Mouse (Mus musculus) forebrain, postnatal 0 days (tissue): ENCODE measurements around the gene Zdhhc14. TPM values are rescaled to one million over a fixed set of nuclear protein-coding genes. Genes with fewer than 3 reads are reported as not detected.

Experiments used
- ATAC-seq: fragments of 200-750 bp; cut with Nextera tagmentation; 2 replicates; pipeline ENCODE4 v1.8.0; 2017; ENCODE audit warnings: mild to moderate bottlenecking, moderate library complexity
- DNase-seq: peaks from one replicate; pipeline ENCODE4 v3.0.0-alpha.2; 2015
- H3K27ac ChIP-seq: fragments of 300-500 bp; sonication (generic); 2 replicates; pipeline ENCODE4 v1.5.1; 2014; ENCODE audit warnings: low read depth, mild to moderate bottlenecking, antibody characterized with exemption, low read length, moderate library complexity, mixed read lengths
- H3K27me3 ChIP-seq: fragments of 300-500 bp; sonication (generic); 2 replicates; pipeline ENCODE4 v1.6.1; 2014; ENCODE audit warnings: mild to moderate bottlenecking, low read length, mixed read lengths; ENCODE audit not compliant: insufficient read depth
- H3K36me3 ChIP-seq: fragments of 300-500 bp; sonication (generic); 2 replicates; pipeline ENCODE4 v1.6.1; 2014; ENCODE audit warnings: mild to moderate bottlenecking, moderate library complexity; ENCODE audit not compliant: insufficient read depth
- H3K4me1 ChIP-seq: fragments of 300-500 bp; sonication (generic); 2 replicates; pipeline ENCODE4 v1.6.1; 2014; ENCODE audit warnings: antibody characterized with exemption; ENCODE audit not compliant: insufficient read depth
- H3K4me2 ChIP-seq: fragments of 300-500 bp; sonication (generic); 2 replicates; pipeline ENCODE4 v1.6.1; 2014; ENCODE audit warnings: low read depth, mild to moderate bottlenecking, moderate library complexity
- H3K4me3 ChIP-seq: fragments of 300-500 bp; sonication (generic); 2 replicates; pipeline ENCODE4 v1.5.1; 2014; ENCODE audit warnings: low read depth, low read length, mixed read lengths
- H3K9ac ChIP-seq: fragments of 300-500 bp; sonication (generic); 2 replicates; pipeline ENCODE4 v1.6.1; 2014; ENCODE audit warnings: mild to moderate bottlenecking
- H3K9me3 ChIP-seq: fragments of 300-500 bp; sonication (generic); 2 replicates; pipeline ENCODE4 v1.6.1; 2016; ENCODE audit warnings: low read length
- CTCF ChIP-seq: sonication (generic); IDR thresholded peaks from 2 replicates; pipeline ENCODE4 v1.5.1; 2016; ENCODE audit warnings: antibody characterized with exemption, control low read depth, low read depth
- WGBS: fragments of 180-500 bp; shearing (Covaris S2); extraction: QIAGEN DNeasy Blood & Tissue Kit; methylation state at CpG from one replicate; pipeline ENCODE4 v1.1.7; 2014; 5-methylcytosine and 5-hydroxymethylcytosine counted together
- polyA plus RNA-seq: library from polyadenylated mRNA; unstranded; fragments of >200 nt; fragmentation: Nextera tagmentation; extraction: Ambion mirVana; gene quantifications from 2 replicates; pipeline ENCODE4 v1.2.1, GENCODE M21; 2015
- total RNA-seq: library from RNA; depleted of rRNA; stranded (reverse); fragments of >200 nt; gene quantifications from 2 replicates; pipeline ENCODE4 v1.2.3, GENCODE M21; 2014

The Zdhhc14 gene
- total and polyA plus RNA-seq, 2 experiments from 2014 or later = 9.9 to 16.7 TPM

GRCm38 (mm10) chr17:5567943-5568342 is 75.6 kb downstream of the Zdhhc14 start:
- no peak for DNase-seq
- no peak overlapping the region for H3K4me2 ChIP-seq
- H3K36me3 ChIP-seq = no peaks in the 10 kb centered on the region
- no peak for TF ChIP-seq CTCF
- no peak overlapping the region for H3K9ac ChIP-seq
- no peaks in the 10 kb centered on the region for H3K4me1 ChIP-seq
- no peak for ATAC-seq
- H3K4me3 ChIP-seq = no peak overlapping the region
- H3K27me3 ChIP-seq = no peaks in the 10 kb centered on the region
- no peak overlapping the region for H3K27ac ChIP-seq
- 66% methylated on average over 5 of the region's 5 CpGs for WGBS
- H3K9me3 ChIP-seq = no peaks in the 10 kb centered on the region

GRCm38 (mm10) chr17:5569131-5570030 is 77.0 kb downstream of the Zdhhc14 start:
- peak; percentile 12; the same call in 1 of the 2 replicates for ATAC-seq
- Histone ChIP-seq H3K4me1 (no peaks in the 10 kb centered on the region), H3K4me3 (no peak overlapping the region), H3K9me3 (no peaks in the 10 kb centered on the region), H3K27ac (peak overlapping the region; percentile 35; the same call in 1 of the 2 replicates), H3K9ac (no peak overlapping the region), H3K4me2 (no peak overlapping the region), H3K36me3 (no peaks in the 10 kb centered on the region), H3K27me3 (no peaks in the 10 kb centered on the region)
- no peak for TF ChIP-seq CTCF
- no peak for DNase-seq
- 46% methylated on average over 17 of the region's 17 CpGs for WGBS

- H3K4me2 ChIP-seq = no peak overlapping the region
- TF ChIP-seq CTCF = no peak
- DNase-seq = no peak
- no peaks in the 10 kb centered on the region for H3K27me3 ChIP-seq
- 94% methylated on average over 1 of the region's 1 CpGs for WGBS
- H3K9me3 ChIP-seq = no peaks in the 10 kb centered on the region
- no peaks in the 10 kb centered on the region for H3K4me1 ChIP-seq
- ATAC-seq = no peak
- H3K36me3 ChIP-seq = no peaks in the 10 kb centered on the region
- no peak overlapping the region for H3K27ac ChIP-seq
- H3K9ac ChIP-seq = no peak overlapping the region
- no peak overlapping the region for H3K4me3 ChIP-seq
These were observed 79.9 kb downstream of the Zdhhc14 start for GRCm38 (mm10) chr17:5572096-5572730.

GRCm38 (mm10) chr17:5572745-5573420 is 80.5 kb downstream of the Zdhhc14 start:
- Histone ChIP-seq H3K9me3 (no peaks in the 10 kb centered on the region), H3K4me1 (no peaks in the 10 kb centered on the region), H3K27ac (no peak overlapping the region), H3K36me3 (no peaks in the 10 kb centered on the region), H3K4me3 (no peak overlapping the region), H3K4me2 (no peak overlapping the region), H3K27me3 (no peaks in the 10 kb centered on the region), H3K9ac (no peak overlapping the region)
- ATAC-seq (no peak), DNase-seq (no peak)
- TF ChIP-seq CTCF = no peak

GRCm38 (mm10) chr17:5574672-5575071 is 82.3 kb downstream of the Zdhhc14 start:
- H3K4me2 ChIP-seq = no peak overlapping the region
- H3K4me3 ChIP-seq = no peak overlapping the region
- 86% methylated on average over 5 of the region's 5 CpGs for WGBS
- H3K9ac ChIP-seq = no peak overlapping the region
- no peaks in the 10 kb centered on the region for H3K4me1 ChIP-seq
- H3K27ac ChIP-seq = no peak overlapping the region
- no peak for TF ChIP-seq CTCF
- no peak for DNase-seq
- ATAC-seq = no peak
- no peaks in the 10 kb centered on the region for H3K9me3 ChIP-seq
- no peaks in the 10 kb centered on the region for H3K27me3 ChIP-seq
- H3K36me3 ChIP-seq = no peaks in the 10 kb centered on the region

- Histone ChIP-seq H3K9me3 (no peaks in the 10 kb centered on the region), H3K4me1 (no peaks in the 10 kb centered on the region), H3K4me2 (no peak overlapping the region), H3K27ac (no peak overlapping the region), H3K4me3 (no peak overlapping the region), H3K36me3 (no peaks in the 10 kb centered on the region), H3K27me3 (no peaks in the 10 kb centered on the region), H3K9ac (no peak overlapping the region)
- ATAC-seq (peak; percentile 38; the same call in 1 of the 2 replicates), DNase-seq (no peak)
- no peak for TF ChIP-seq CTCF
- 64% methylated on average over 4 of the region's 4 CpGs for WGBS
These were observed 83.2 kb downstream of the Zdhhc14 start for GRCm38 (mm10) chr17:5575518-5575917.

- Histone ChIP-seq H3K4me1 (no peaks in the 10 kb centered on the region; the same call in 1 of the 2 replicates), H3K9ac (no peak overlapping the region), H3K27me3 (no peaks in the 10 kb centered on the region), H3K4me2 (no peak overlapping the region), H3K27ac (no peak overlapping the region), H3K4me3 (no peak overlapping the region), H3K9me3 (no peaks in the 10 kb centered on the region), H3K36me3 (no peaks in the 10 kb centered on the region)
- ATAC-seq (no peak), DNase-seq (no peak)
- TF ChIP-seq CTCF = no peak
- WGBS = 95% methylated on average over 3 of the region's 3 CpGs
These were observed 89.9 kb downstream of the Zdhhc14 start for GRCm38 (mm10) chr17:5582232-5582631.
